Mouse (Mus musculus) limb, embryonic 13.5 days (tissue): ENCODE measurements at regions not wholly inside any gene's neighbourhood (a gene's known extent, or its start where the extent isn't known, plus 50 kb on each side); places are given as distances from the start of the nearest gene placed in this dataset.

Source experiments
- ATAC-seq: fragments of 200-750 bp; cut with Nextera tagmentation; 2 replicates; pipeline ENCODE4 v1.8.0; 2017; ENCODE audit warnings: low read depth, moderate number of reproducible peaks, moderate TSS enrichment; ENCODE audit not compliant: low FRiP score
- H3K27ac ChIP-seq: fragments of 300-500 bp; sonication (generic); 2 replicates; pipeline ENCODE4 v1.5.1; 2015; ENCODE audit warnings: inconsistent platforms, mild to moderate bottlenecking, moderate library complexity
- H3K27me3 ChIP-seq: fragments of 300-500 bp; sonication (generic); 2 replicates; pipeline ENCODE4 v1.6.1; 2015; ENCODE audit warnings: mild to moderate bottlenecking, inconsistent platforms
- H3K36me3 ChIP-seq: fragments of 300-500 bp; sonication (generic); 2 replicates; pipeline ENCODE4 v1.6.1; 2015; ENCODE audit warnings: inconsistent platforms, mild to moderate bottlenecking, moderate library complexity
- H3K4me1 ChIP-seq: fragments of 300-500 bp; sonication (generic); 2 replicates; pipeline ENCODE4 v1.6.1; 2015; ENCODE audit warnings: inconsistent platforms
- H3K4me2 ChIP-seq: fragments of 300-500 bp; sonication (generic); replicated peaks from 2 replicates; pipeline ENCODE4 v1.6.1; 2015; ENCODE audit warnings: inconsistent platforms, mild to moderate bottlenecking, moderate library complexity
- H3K4me3 ChIP-seq: fragments of 300-500 bp; sonication (generic); 2 replicates; pipeline ENCODE4 v1.5.1; 2015; ENCODE audit warnings: moderate library complexity, mild to moderate bottlenecking, inconsistent platforms
- H3K9ac ChIP-seq: fragments of 300-500 bp; sonication (generic); 2 replicates; pipeline ENCODE4 v1.6.1; 2015; ENCODE audit warnings: mild to moderate bottlenecking, inconsistent platforms
- H3K9me3 ChIP-seq: fragments of 300-500 bp; sonication (generic); 2 replicates; pipeline ENCODE4 v1.6.1; 2016; ENCODE audit warnings: inconsistent platforms
- whole genome bisulfite sequencing: fragments of 180-500 bp; shearing (Covaris S2); methylation state at CpG from one replicate; pipeline ENCODE4 v1.1.7; 2015; 5-methylcytosine and 5-hydroxymethylcytosine counted together

DNA sequence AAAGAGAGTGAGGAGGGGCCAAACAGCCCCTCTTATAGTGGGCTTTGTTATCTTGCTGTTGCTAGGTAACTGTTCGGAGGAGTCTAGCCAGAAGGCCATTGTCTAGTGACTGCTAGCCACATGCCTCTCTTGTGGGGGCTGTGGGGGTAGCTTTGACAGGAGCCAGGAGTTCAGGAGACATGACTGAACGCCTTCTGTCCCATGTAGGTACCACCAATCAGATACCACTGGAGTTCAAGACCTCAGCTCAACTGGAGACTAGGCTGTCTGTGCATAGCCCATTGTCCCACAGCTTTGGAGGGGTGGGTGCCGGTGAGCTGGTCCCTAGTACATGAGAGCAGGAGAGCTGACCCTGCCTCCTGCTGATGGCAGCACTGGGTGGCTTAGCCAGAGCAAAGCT, 82.4 kb upstream of the Unc93a2 start:
- no peak overlapping the region for H3K4me3 ChIP-seq
- no peak for ATAC-seq
- H3K9me3 ChIP-seq, result no peaks in the 10 kb centered on the region
- H3K9ac ChIP-seq, result no peak overlapping the region
- 0 out of 2 replicates have a peak, but pooled peaks cover 6% of the 10 kb centered on the region for H3K4me1 ChIP-seq
- no peak overlapping the region for H3K27ac ChIP-seq
- H3K36me3 ChIP-seq, result no peaks in the 10 kb centered on the region
- H3K4me2 ChIP-seq, result no peak overlapping the region
- 68% methylated on average over 3 of the region's 3 CpGs for WGBS
- no peaks in the 10 kb centered on the region for H3K27me3 ChIP-seq

DNA sequence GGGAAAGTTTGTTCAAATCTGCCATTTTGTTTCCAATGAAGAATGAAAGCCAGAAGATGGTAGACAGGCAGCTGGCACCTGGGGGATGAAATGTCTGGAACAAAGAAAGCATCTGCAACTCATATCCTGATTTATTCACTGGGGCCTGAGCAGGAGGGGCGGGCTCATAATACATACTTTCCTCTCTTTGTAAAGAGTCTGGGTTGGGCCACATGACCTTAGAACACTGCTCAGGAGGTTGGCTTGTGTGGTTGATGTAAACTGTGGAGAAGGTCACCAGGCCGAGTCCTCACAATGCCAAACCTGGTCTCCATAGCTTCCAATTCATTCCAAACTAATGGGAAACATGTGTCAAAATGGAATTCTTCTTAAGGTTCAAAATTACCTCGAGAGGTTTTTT, 79.6 kb upstream of the Unc93a2 start:
- no peak for ATAC-seq
- Histone ChIP-seq H3K4me3 (no peak overlapping the region), H3K36me3 (no peaks in the 10 kb centered on the region), H3K27ac (no peak overlapping the region), H3K9me3 (no peaks in the 10 kb centered on the region), H3K4me2 (no peak overlapping the region), H3K4me1 (0 out of 2 replicates have a peak, but pooled peaks cover 10% of the 10 kb centered on the region), H3K9ac (no peak overlapping the region), H3K27me3 (no peaks in the 10 kb centered on the region)
- 39% methylated on average over 3 of the region's 3 CpGs for WGBS

DNA sequence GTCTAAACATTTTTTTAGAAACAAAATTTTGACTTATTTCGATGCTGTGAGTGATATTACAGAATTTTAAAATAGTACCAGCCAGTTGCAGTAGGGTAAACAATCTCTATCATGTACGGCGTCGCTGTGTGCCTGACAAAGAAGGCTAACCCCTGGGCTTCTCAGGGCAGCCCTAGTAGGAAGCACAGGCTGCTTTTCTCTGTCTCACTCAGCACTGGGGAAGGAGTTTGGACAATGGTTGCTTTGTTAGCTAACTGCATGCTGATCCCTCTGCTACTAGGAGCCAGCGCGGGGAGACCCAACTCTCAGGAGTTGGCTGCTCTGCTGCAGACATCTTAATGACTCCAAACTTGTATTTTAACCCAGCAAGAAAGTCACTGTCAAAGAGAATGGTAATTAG, 75.9 kb upstream of the Unc93a2 start:
- Histone ChIP-seq H3K9ac (no peak overlapping the region), H3K27ac (0 out of 2 replicates have a peak overlapping the region, but pooled peaks have one; percentile 44), H3K36me3 (no peaks in the 10 kb centered on the region), H3K4me2 (no peak overlapping the region), H3K9me3 (no peaks in the 10 kb centered on the region), H3K4me1 (peaks cover 20% of the 10 kb centered on the region), H3K27me3 (no peaks in the 10 kb centered on the region), H3K4me3 (no peak overlapping the region)
- WGBS, result 48% methylated on average over 6 of the region's 6 CpGs
- ATAC-seq, result no peak

DNA sequence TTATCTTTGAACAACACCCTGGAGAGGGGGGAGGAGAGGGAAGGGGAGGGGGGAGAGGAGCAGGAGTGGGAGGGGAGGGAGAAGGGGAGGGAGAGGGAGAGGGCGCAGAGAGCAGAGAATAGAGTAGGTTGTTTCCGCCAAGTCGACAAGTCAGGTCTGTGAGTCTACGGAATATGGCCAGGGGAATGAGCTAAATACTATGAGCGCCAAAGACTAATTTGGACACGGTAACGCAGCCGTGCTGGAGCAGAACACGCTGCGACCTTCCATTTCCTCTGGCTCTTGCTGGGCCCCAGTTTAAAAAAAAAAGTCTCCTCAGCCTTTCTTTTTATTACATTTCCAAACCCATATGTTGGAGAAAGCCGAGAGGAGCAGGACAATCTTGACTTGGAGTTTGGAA, 71.7 kb upstream of the Unc93a2 start:
- H3K36me3 ChIP-seq, result no peaks in the 10 kb centered on the region
- H3K4me1 ChIP-seq, result peaks cover 14% of the 10 kb centered on the region
- no peak overlapping the region for H3K4me2 ChIP-seq
- WGBS, result 51% methylated on average over 11 of the region's 11 CpGs
- no peaks in the 10 kb centered on the region for H3K9me3 ChIP-seq
- H3K27ac ChIP-seq, result peak overlapping the region; percentile 35; the same call in 1 of the 2 replicates
- H3K27me3 ChIP-seq, result no peaks in the 10 kb centered on the region
- ATAC-seq, result peak; percentile 64; the same call in 1 of the 2 replicates
- H3K9ac ChIP-seq, result no peak overlapping the region
- no peak overlapping the region for H3K4me3 ChIP-seq

DNA sequence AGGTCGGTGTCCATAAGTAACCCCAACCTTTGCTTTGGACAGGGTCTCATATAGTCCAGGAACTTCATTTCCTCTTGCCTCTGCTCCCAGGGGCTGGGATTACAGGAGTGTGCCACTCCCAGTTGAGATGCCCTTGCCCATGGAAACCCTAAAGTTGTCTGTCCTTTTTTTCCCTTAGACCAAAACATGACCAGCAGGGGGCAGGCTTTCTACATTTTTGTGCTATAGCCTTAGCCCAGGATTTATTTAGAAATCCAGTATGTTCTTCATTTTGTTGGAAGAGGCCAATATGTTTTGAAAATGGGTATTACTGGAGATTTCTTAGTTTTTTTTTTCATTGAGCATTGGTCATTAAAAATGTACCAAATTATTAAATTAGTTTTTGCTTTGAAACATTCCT, 58.6 kb upstream of the Unc93a2 start:
- no peak overlapping the region for H3K9ac ChIP-seq
- no peaks in the 10 kb centered on the region for H3K27me3 ChIP-seq
- H3K27ac ChIP-seq, result no peak overlapping the region
- no peaks in the 10 kb centered on the region for H3K4me1 ChIP-seq
- WGBS, result 70% methylated on average over 1 of the region's 1 CpGs
- H3K9me3 ChIP-seq, result peaks cover 4% of the 10 kb centered on the region; the same call in 1 of the 2 replicates
- H3K4me3 ChIP-seq, result no peak overlapping the region
- no peaks in the 10 kb centered on the region for H3K36me3 ChIP-seq
- ATAC-seq, result no peak
- no peak overlapping the region for H3K4me2 ChIP-seq

DNA sequence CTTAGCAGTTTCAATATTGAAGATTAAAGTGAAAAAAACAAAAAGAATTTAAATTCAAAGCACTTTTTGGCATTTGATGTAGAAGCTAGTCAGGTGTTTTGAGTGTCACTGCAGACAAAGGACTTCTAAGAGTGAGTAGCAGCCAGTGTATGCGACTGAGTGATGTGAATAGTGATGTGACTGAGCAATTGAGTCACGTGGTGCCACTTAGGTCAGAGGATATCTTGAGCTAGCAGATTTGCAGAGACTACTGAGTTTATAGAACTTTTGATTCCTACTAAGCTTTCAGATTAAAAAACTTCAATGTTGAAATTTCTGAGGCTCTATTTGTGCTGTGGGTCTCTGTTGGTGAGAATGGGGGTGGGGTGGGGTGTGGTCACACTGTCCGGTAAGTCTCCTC, 49.8 kb upstream of the Unc93a2 start:
- Histone ChIP-seq H3K27ac (no peak overlapping the region), H3K4me1 (no peaks in the 10 kb centered on the region), H3K4me2 (no peak overlapping the region), H3K9ac (no peak overlapping the region), H3K27me3 (no peaks in the 10 kb centered on the region), H3K9me3 (no peaks in the 10 kb centered on the region), H3K4me3 (no peak overlapping the region), H3K36me3 (no peaks in the 10 kb centered on the region)
- ATAC-seq, result no peak
- 80% methylated on average over 3 of the region's 3 CpGs for WGBS
